Mouse (Mus musculus) liver, embryonic 11.5 days (tissue): Measurements from ENCODE around the gene Tubb2a. TPM values are rescaled to one million over a fixed set of nuclear protein-coding genes. Genes with fewer than 3 reads are reported as not detected.
"Not testable (repeated sequence)": the region's sequence is repeated elsewhere in the genome, so short reads cannot be mapped to it uniquely, and the experiment has no call there.

ENCODE experiments used
- ATAC-seq: fragments of 200-750 bp; cut with Nextera tagmentation; replicated peaks from 2 replicates; pipeline ENCODE4 v1.8.0; 2017; ENCODE audit warnings: moderate number of reproducible peaks, mild to moderate bottlenecking, moderate TSS enrichment, moderate library complexity; ENCODE audit not compliant: low FRiP score
- DNase-seq: peaks from one replicate; pipeline ENCODE4 v3.0.0-alpha.2; 2017; ENCODE audit warnings: low spot score
- H3K27ac ChIP-seq: fragments of 300-500 bp; sonication (generic); 2 replicates; pipeline ENCODE4 v1.5.1; 2014; ENCODE audit warnings: mild to moderate bottlenecking, low read depth, low read length, control low read depth
- H3K27me3 ChIP-seq: fragments of 300-500 bp; sonication (generic); replicated peaks from 2 replicates; pipeline ENCODE4 v1.6.1; 2014; ENCODE audit warnings: low read length, mixed read lengths; ENCODE audit not compliant: control insufficient read depth, insufficient read depth
- H3K36me3 ChIP-seq: fragments of 300-500 bp; sonication (generic); 2 replicates; pipeline ENCODE4 v1.6.1; 2014; ENCODE audit warnings: mild to moderate bottlenecking, low read length, moderate library complexity, mixed read lengths; ENCODE audit not compliant: control insufficient read depth, insufficient read depth
- H3K4me1 ChIP-seq: fragments of 300-500 bp; sonication (generic); replicated peaks from 2 replicates; pipeline ENCODE4 v1.6.1; 2014; ENCODE audit warnings: low read length, mixed read lengths; ENCODE audit not compliant: control insufficient read depth, insufficient read depth
- H3K4me2 ChIP-seq: fragments of 300-500 bp; sonication (generic); 2 replicates; pipeline ENCODE4 v1.6.1; 2014; ENCODE audit warnings: mild to moderate bottlenecking, control low read depth, moderate library complexity
- H3K4me3 ChIP-seq: fragments of 300-500 bp; sonication (generic); 2 replicates; pipeline ENCODE4 v1.5.1; 2014; ENCODE audit warnings: low read depth, low read length, control low read depth
- H3K9ac ChIP-seq: fragments of 300-500 bp; sonication (generic); 2 replicates; pipeline ENCODE4 v1.6.1; 2014; ENCODE audit warnings: low read depth, low read length, control low read depth
- H3K9me3 ChIP-seq: fragments of 300-500 bp; sonication (generic); 2 replicates; pipeline ENCODE4 v1.6.1; 2016; ENCODE audit warnings: low read length, inconsistent platforms, mixed read lengths; ENCODE audit not compliant: control insufficient read depth
- WGBS: fragments of 180-500 bp; shearing (Covaris S2); extraction: QIAGEN DNeasy Blood & Tissue Kit; methylation state at CpG from one replicate; pipeline ENCODE4 v1.1.7; 2014; 5-methylcytosine and 5-hydroxymethylcytosine counted together
- polyA plus RNA-seq: library from polyadenylated mRNA; unstranded; fragments of >200 nt; fragmentation: Nextera tagmentation; extraction: Ambion mirVana; gene quantifications from 2 replicates; pipeline ENCODE4 v1.2.1, GENCODE M21; 2014

Tubb2a gene
- polyA plus RNA-seq, 1 experiment from 2014 or later = 81.0 TPM

DNA sequence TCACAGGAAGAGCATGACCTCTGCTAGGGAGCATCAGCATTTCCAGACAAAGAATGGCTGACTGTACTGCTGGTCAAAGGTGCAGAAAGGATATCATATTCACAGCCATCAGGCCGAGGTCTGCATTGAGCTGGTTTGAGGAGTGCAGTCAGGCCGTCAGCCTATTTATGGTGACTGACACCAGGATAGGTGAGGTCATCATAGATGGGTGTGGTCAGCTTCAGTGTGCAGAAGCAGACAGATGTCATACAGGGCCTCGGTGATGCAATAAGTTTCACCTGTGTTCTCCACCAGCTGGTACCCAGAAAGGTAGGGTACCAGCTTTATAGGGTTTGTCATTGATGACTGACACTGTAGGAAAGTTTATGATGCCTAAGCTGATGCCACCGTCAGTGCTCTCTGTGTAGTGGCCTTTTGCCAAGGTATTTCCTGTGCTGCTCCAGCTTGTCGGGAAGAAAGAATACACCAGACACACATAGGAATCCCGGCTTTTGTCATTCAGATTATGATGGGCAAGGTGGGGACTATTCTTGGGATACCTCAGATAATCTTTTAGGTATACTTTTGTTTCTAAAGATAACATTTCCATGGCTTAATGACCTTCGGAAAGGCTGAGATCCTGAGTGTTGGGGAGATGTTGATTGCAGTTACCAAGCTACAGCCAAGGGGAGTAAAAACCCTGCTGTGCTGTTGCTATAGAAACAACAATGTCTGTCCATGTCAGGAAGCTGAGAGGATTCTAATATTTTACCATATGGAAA, 9.4 kb upstream of the Tubb2a start:
- Histone ChIP-seq H3K4me2 (no peak overlapping the region), H3K27me3 (no peaks in the 10 kb centered on the region), H3K36me3 (no peaks in the 10 kb centered on the region), H3K9ac (no peak overlapping the region), H3K9me3 (no peaks in the 10 kb centered on the region), H3K4me3 (no peak overlapping the region), H3K4me1 (0 out of 2 replicates have a peak, but pooled peaks cover 3% of the 10 kb centered on the region), H3K27ac (no peak overlapping the region)
- ATAC-seq (no peak), DNase-seq (no peak)
- WGBS = 64% methylated on average over 7 of the region's 7 CpGs

DNA sequence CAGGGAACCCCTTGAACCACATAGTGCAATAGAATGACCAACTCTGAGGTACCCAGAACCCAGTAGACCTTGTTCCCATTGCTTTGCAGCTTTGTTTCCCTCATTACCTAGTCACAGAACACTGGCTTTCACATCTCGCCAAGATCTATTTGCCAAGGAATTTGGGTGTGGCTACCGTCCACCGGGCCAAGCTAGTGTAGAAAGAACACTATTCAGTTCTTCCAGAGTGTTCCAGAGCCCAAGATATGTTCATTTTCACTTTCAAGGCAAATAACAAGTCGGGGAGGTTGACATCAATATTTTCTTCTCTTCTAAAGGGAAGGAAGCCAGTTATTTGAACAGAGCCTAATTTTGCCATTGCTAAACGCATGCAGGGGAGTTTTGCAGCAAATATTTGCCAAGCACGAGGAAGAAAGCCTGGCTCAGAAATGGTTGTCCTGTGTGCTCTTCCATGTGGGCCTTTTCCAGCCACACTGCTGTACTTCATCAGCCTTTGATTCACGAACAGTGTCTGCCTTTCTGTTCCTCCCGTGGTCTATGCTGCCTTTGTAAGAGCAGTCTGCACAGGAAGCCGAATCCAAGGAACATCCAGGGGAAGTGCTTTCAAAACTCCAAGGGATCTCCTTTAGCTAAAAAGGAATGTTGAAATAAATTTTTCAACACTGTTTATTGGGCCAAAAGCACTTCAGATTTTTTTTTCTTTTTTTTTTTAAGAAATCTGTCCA, 6.4 kb upstream of the Tubb2a start:
- 74% methylated on average over 9 of the region's 9 CpGs for WGBS
- Histone ChIP-seq H3K4me1 (0 out of 2 replicates have a peak, but pooled peaks cover under 1% of the 10 kb centered on the region), H3K27ac (no peak overlapping the region), H3K36me3 (no peaks in the 10 kb centered on the region), H3K27me3 (no peaks in the 10 kb centered on the region), H3K9me3 (no peaks in the 10 kb centered on the region), H3K9ac (no peak overlapping the region), H3K4me2 (no peak overlapping the region), H3K4me3 (no peak overlapping the region)
- no peak for ATAC-seq
- DNase-seq = no peak

- H3K4me1 ChIP-seq = peaks cover 8% of the 10 kb centered on the region
- H3K36me3 ChIP-seq = no peaks in the 10 kb centered on the region
- no peaks in the 10 kb centered on the region for H3K9me3 ChIP-seq
- no peak overlapping the region for H3K9ac ChIP-seq
- DNase-seq (no peak), ATAC-seq (no peak)
- no peak overlapping the region for H3K27ac ChIP-seq
- no peak overlapping the region for H3K4me2 ChIP-seq
- no peaks in the 10 kb centered on the region for H3K27me3 ChIP-seq
- WGBS = 83% methylated on average over 4 of the region's 4 CpGs
- H3K4me3 ChIP-seq = no peak overlapping the region
These were observed 4.1 kb upstream of the Tubb2a start for GRCm38 (mm10) chr13:34081926-34082325.

- Histone ChIP-seq H3K27ac (no peak overlapping the region), H3K4me3 (no peak overlapping the region), H3K9ac (no peak overlapping the region), H3K27me3 (no peaks in the 10 kb centered on the region), H3K36me3 (no peaks in the 10 kb centered on the region), H3K4me2 (no peak overlapping the region), H3K9me3 (no peaks in the 10 kb centered on the region), H3K4me1 (peaks cover 14% of the 10 kb centered on the region)
- DNase-seq (no peak), ATAC-seq (no peak)
- WGBS = 82% methylated on average over 3 of the region's 3 CpGs
These were observed 2.0 kb upstream of the Tubb2a start for GRCm38 (mm10) chr13:34079801-34080200.

- Histone ChIP-seq H3K9me3 (no peaks in the 10 kb centered on the region), H3K9ac (peak overlapping the region; percentile 77; the same call in 1 of the 2 replicates), H3K4me3 (peak overlapping the region; percentile 79; the same call in 1 of the 2 replicates), H3K4me2 (peak overlapping the region; percentile 99), H3K27ac (no peak overlapping the region), H3K36me3 (no peaks in the 10 kb centered on the region), H3K4me1 (peaks cover 14% of the 10 kb centered on the region), H3K27me3 (no peaks in the 10 kb centered on the region)
- 39% methylated on average over 16 of the region's 16 CpGs for WGBS
- DNase-seq (no peak), ATAC-seq (no peak; the same call in none of the 2 replicates)
These were observed 883 bp upstream of the Tubb2a start for GRCm38 (mm10) chr13:34078500-34079280.

DNA sequence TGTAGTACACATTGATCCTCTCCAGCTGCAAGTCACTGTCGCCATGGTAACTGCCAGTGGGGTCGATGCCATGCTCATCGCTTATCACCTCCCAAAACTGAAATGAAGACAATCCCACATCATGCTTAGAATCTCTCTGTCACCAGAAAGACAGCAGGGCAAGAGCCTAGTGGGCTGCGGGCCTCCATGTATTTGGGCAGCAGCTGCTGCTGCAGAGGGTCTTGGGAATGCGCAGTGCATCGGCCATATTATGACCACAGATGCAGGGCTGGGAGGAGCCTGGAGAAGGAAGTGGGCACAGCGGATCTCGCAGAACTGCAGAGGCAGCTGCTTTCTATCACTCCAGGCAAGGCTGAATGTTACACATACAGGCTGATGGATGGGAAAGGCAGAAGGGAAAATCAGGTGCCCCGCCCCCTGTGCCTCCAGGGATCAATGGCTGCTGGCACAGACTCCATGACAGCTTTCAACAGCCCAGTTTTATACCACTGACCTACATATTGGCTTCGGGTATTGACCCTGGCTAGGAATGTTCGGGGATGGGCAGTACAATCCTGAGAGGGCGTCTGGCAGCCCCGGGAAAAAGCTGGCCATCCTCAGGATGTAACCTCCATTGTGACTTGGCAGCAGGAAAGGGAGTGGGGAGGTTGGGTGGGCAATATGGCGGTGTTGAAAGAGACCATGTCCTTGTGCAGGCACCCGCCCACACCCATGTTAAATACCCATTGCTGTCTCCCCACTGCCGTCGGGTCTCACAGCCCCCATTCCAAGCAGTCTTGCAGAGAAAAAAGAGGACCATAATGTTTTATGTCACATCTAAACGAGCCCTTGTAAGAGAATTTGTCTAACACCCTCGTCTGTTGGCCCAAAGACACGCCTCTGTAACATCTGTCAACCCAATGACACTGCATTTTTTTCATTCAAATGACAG, 981 bp downstream of the Tubb2a start:
- ATAC-seq = peak; percentile 16; the same call in 1 of the 2 replicates
- H3K4me3 ChIP-seq = peak overlapping the region; percentile 79
- H3K9me3 ChIP-seq = no peaks in the 10 kb centered on the region
- no peaks in the 10 kb centered on the region for H3K27me3 ChIP-seq
- H3K36me3 ChIP-seq = no peaks in the 10 kb centered on the region
- H3K4me1 ChIP-seq = peaks cover 14% of the 10 kb centered on the region
- peak; percentile 47 for DNase-seq
- WGBS = 43% methylated on average over 20 of the region's 20 CpGs
- H3K27ac ChIP-seq = no peak overlapping the region
- peak overlapping the region; percentile 99 for H3K4me2 ChIP-seq
- H3K9ac ChIP-seq = peak overlapping the region; percentile 77; the same call in 1 of the 2 replicates

DNA sequence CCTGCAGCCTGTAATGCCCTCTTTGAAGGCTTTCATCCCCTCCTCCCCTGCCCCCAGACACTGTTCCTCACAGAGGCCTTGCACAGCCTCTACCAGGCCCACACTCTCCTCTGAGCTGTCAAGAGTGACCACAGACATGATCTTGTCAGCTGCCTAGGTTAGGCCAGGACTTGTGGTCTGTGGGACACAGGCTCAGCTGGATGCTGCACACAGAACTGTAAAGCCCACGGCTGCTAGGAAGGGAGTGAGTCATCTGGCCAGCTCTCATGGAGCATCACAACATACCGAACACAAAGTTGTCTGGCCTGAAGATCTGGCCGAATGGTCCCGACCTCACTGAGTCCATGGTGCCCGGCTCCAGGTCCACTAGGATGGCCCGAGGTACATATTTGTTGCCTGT, 1.9 kb downstream of the Tubb2a start:
- H3K4me2 ChIP-seq, DNase-seq, ATAC-seq, H3K27me3 ChIP-seq, H3K27ac ChIP-seq, H3K4me3 ChIP-seq, H3K9ac ChIP-seq, H3K36me3 ChIP-seq, H3K9me3 ChIP-seq: not testable (repeated sequence)
- peaks cover 14% of the 10 kb centered on the region for H3K4me1 ChIP-seq
- 75% methylated on average over 6 of the region's 6 CpGs for WGBS

DNA sequence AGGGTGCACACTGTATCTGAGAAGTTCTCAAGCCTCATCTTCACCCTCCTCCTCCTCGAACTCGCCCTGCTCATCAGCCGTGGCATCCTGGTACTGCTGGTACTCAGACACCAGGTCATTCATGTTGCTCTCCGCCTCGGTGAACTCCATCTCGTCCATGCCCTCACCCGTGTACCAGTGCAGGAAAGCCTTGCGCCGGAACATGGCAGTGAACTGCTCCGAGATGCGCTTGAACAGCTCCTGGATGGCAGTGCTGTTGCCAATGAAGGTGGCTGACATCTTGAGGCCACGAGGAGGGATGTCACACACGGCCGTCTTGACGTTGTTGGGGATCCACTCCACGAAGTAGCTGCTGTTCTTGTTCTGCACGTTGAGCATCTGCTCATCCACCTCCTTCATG, 3.4 kb downstream of the Tubb2a start:
- not testable (repeated sequence) for H3K9ac ChIP-seq, H3K27ac ChIP-seq, ATAC-seq, DNase-seq, H3K4me2 ChIP-seq, H3K9me3 ChIP-seq, H3K27me3 ChIP-seq, H3K36me3 ChIP-seq, H3K4me3 ChIP-seq
- WGBS = 98% methylated on average over 9 of the region's 17 CpGs
- peaks cover 14% of the 10 kb centered on the region for H3K4me1 ChIP-seq
